Mouse (Mus musculus) embryonic facial prominence, embryonic 11.5 days (tissue): ENCODE measurements at regions not wholly inside any gene's neighbourhood (a gene's known extent, or its start where the extent isn't known, plus 50 kb on each side); places are given as distances from the start of the nearest gene placed in this dataset.

ENCODE experiments used
- ATAC-seq: fragments of 200-750 bp; cut with Nextera tagmentation; replicated peaks from 2 replicates; pipeline ENCODE4 v1.8.0; 2017; ENCODE audit warnings: low read depth; ENCODE audit not compliant: insufficient number of reproducible peaks, low FRiP score, low TSS enrichment
- DNase-seq: peaks from one replicate; pipeline ENCODE4 v3.0.0-alpha.2; 2015; ENCODE audit warnings: low spot score
- H3K27ac ChIP-seq: fragments of 300-500 bp; sonication (generic); replicated peaks from 2 replicates; pipeline ENCODE4 v1.5.1; 2014; ENCODE audit warnings: mild to moderate bottlenecking, low read depth, low read length, control low read depth
- H3K27me3 ChIP-seq: fragments of 300-500 bp; sonication (generic); 2 replicates; pipeline ENCODE4 v1.6.1; 2014; ENCODE audit warnings: mild to moderate bottlenecking, low read length, moderate library complexity, mixed read lengths; ENCODE audit not compliant: control insufficient read depth, insufficient read depth
- H3K36me3 ChIP-seq: fragments of 300-500 bp; sonication (generic); replicated peaks from 2 replicates; pipeline ENCODE4 v1.6.1; 2014; ENCODE audit warnings: low read depth, mild to moderate bottlenecking, low read length, moderate library complexity, mixed read lengths; ENCODE audit not compliant: control insufficient read depth, insufficient read depth
- H3K4me1 ChIP-seq: fragments of 300-500 bp; sonication (generic); 2 replicates; pipeline ENCODE4 v1.6.1; 2014; ENCODE audit warnings: low read length, mixed read lengths; ENCODE audit not compliant: control insufficient read depth, insufficient read depth
- H3K4me2 ChIP-seq: fragments of 300-500 bp; sonication (generic); 2 replicates; pipeline ENCODE4 v1.6.1; 2014; ENCODE audit warnings: low read depth, mild to moderate bottlenecking, control low read depth, low read length, moderate library complexity
- H3K4me3 ChIP-seq: fragments of 300-500 bp; sonication (generic); 2 replicates; pipeline ENCODE4 v1.5.1; 2014; ENCODE audit warnings: low read depth, low read length, control low read depth
- H3K9ac ChIP-seq: fragments of 300-500 bp; sonication (generic); replicated peaks from 2 replicates; pipeline ENCODE4 v1.6.1; 2014; ENCODE audit warnings: mild to moderate bottlenecking, control low read depth, low read length
- H3K9me3 ChIP-seq: fragments of 300-500 bp; sonication (generic); replicated peaks from 2 replicates; pipeline ENCODE4 v1.6.1; 2016; ENCODE audit warnings: mild to moderate bottlenecking, low read length, inconsistent platforms, mixed read lengths; ENCODE audit not compliant: control insufficient read depth
- WGBS: fragments of 180-500 bp; shearing (Covaris S2); extraction: QIAGEN DNeasy Blood & Tissue Kit; methylation state at CpG from one replicate; pipeline ENCODE4 v1.1.7; 2014; 5-methylcytosine and 5-hydroxymethylcytosine counted together

- no peaks in the 10 kb centered on the region for H3K36me3 ChIP-seq
- H3K9ac ChIP-seq: no peak overlapping the region
- DNase-seq (peak; percentile 24), ATAC-seq (no peak)
- H3K4me2 ChIP-seq: peak overlapping the region; percentile 11; the same call in 1 of the 2 replicates
- H3K27me3 ChIP-seq: no peaks in the 10 kb centered on the region
- no peaks in the 10 kb centered on the region for H3K9me3 ChIP-seq
- WGBS: 10% methylated on average over 19 of the region's 19 CpGs
- no peak overlapping the region for H3K27ac ChIP-seq
- H3K4me3 ChIP-seq: no peak overlapping the region
- no peaks in the 10 kb centered on the region for H3K4me1 ChIP-seq
Observed at GRCm38 (mm10) chr7:121312961-121313587, 78.6 kb upstream of the Hs3st2 start.

DNA sequence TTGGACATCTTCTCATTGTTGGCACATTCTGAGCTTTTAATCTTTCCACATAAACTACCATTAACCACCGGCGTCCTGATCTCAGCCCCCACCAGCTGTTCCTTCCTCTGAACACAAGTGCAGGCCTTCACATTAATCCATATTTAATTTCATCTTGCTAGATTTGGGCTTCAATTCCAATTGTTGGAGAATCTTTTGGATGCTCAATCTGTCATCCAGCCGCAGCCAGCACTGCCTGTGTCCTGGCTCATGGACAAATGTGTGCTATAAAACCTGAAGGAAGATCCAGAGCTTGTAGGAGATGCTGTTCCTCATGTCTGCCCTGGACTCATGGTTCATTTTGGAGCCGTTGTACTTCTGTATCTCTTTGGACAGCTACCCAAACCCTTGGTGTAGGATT lies 77.1 kb upstream of the Hs3st2 start:
- ATAC-seq (no peak), DNase-seq (no peak)
- no peaks in the 10 kb centered on the region for H3K4me1 ChIP-seq
- no peak overlapping the region for H3K4me2 ChIP-seq
- 88% methylated on average over 4 of the region's 4 CpGs for WGBS
- no peak overlapping the region for H3K9ac ChIP-seq
- H3K4me3 ChIP-seq: no peak overlapping the region
- no peaks in the 10 kb centered on the region for H3K36me3 ChIP-seq
- H3K27ac ChIP-seq: no peak overlapping the region
- no peaks in the 10 kb centered on the region for H3K27me3 ChIP-seq
- H3K9me3 ChIP-seq: no peaks in the 10 kb centered on the region

DNA sequence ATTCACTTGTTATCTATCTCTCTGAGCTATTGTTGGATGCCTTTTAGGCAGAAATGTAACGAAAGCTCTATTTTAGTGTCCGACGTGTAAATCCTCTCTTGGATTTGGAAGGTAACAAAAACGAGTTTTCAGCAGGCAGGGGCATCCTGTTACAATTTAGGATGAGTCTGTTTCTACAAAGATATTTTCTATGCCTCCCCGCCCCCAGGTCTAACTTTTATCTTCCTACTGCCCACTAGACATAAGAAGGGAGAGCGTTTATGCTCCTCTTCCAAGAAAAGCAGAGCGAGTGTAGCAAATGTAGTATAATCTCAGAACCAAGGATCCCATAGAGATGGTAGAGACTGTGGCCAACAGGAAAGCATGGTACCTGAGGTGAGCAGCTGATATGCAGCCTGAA lies 62.4 kb upstream of the Hs3st2 start:
- H3K9ac ChIP-seq: no peak overlapping the region
- no peaks in the 10 kb centered on the region for H3K4me1 ChIP-seq
- H3K4me3 ChIP-seq: no peak overlapping the region
- 81% methylated on average over 7 of the region's 7 CpGs for WGBS
- DNase-seq: no peak
- no peak overlapping the region for H3K27ac ChIP-seq
- H3K36me3 ChIP-seq: no peaks in the 10 kb centered on the region
- H3K9me3 ChIP-seq: no peaks in the 10 kb centered on the region
- no peak overlapping the region for H3K4me2 ChIP-seq
- no peak for ATAC-seq
- H3K27me3 ChIP-seq: no peaks in the 10 kb centered on the region

DNA sequence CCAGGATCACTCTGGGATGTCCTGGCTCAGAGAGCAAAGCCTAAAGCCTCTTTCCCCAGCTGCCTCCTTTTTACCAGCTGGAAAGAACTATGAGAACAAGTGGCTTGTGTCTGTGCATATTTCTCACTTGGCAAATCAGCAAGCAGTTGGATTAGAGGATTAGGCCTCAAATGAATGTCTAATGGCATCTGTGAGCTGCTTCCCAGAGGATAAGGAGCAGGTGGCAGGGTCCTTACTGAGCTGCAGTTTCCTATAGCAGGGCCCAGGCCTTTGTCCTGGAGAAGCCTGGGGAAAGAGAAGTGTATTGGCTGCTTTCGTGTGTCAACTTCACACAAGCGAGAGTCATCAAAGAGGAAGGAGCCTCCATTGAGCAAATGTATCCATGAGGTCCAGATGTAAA lies 59.1 kb upstream of the Hs3st2 start:
- DNase-seq: no peak
- 61% methylated on average over 2 of the region's 2 CpGs for WGBS
- Histone ChIP-seq H3K4me2 (no peak overlapping the region), H3K9me3 (no peaks in the 10 kb centered on the region), H3K4me1 (no peaks in the 10 kb centered on the region), H3K4me3 (no peak overlapping the region), H3K9ac (no peak overlapping the region), H3K27ac (no peak overlapping the region), H3K36me3 (no peaks in the 10 kb centered on the region), H3K27me3 (no peaks in the 10 kb centered on the region)
- ATAC-seq: no peak

- Histone ChIP-seq H3K27ac (no peak overlapping the region), H3K4me2 (no peak overlapping the region), H3K4me1 (no peaks in the 10 kb centered on the region), H3K36me3 (no peaks in the 10 kb centered on the region), H3K4me3 (no peak overlapping the region), H3K9me3 (no peaks in the 10 kb centered on the region), H3K9ac (no peak overlapping the region), H3K27me3 (no peaks in the 10 kb centered on the region)
- DNase-seq: no peak
- 72% methylated on average over 9 of the region's 9 CpGs for WGBS
- ATAC-seq: no peak
Observed at GRCm38 (mm10) chr7:121335390-121336109, 56.1 kb upstream of the Hs3st2 start.

DNA sequence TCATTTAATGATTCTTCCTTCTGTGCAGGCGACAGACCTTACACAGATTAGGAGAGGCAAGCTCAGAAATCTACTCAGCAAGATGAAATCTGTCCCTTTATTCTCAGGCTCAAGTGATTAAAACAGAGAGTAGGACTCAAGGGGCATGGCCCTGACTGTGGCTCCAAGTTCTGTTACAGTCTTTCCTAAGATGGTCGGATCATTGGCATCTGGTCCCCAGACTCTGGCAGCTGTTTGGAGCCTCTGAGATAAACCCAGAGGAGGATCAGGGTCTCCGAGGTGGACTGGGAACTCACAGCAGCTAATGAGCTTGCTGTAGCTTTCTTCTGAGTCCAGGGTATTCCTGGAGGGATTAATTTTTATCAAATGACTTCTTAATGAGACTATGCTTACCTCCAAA lies 51.7 kb upstream of the Hs3st2 start:
- Histone ChIP-seq H3K27me3 (no peaks in the 10 kb centered on the region), H3K9ac (no peak overlapping the region), H3K9me3 (no peaks in the 10 kb centered on the region), H3K4me3 (no peak overlapping the region), H3K4me2 (no peak overlapping the region), H3K36me3 (no peaks in the 10 kb centered on the region), H3K4me1 (no peaks in the 10 kb centered on the region), H3K27ac (no peak overlapping the region)
- WGBS: 48% methylated on average over 3 of the region's 3 CpGs
- no peak for ATAC-seq
- DNase-seq: no peak
